Mouse (Mus musculus) activated CD4-positive, CD25-positive, alpha-beta regulatory T cell, adult 4 months (primary cell): ENCODE measurements around the gene Mgst2. TPM values are rescaled to one million over a fixed set of nuclear protein-coding genes. Genes with fewer than 3 reads are reported as not detected.

ENCODE experiments used
- ATAC-seq: one replicate; pipeline ENCODE4 v1.8.0; 2017
- polyA plus RNA-seq, 2 experiments: library from polyadenylated mRNA; unstranded; fragments of 100-300 nt; shearing (Covaris generic); gene quantifications; one replicate each; pipeline ENCODE4 v1.2.1; 2017

The Mgst2 gene
- polyA plus RNA-seq, 2 experiments from 2014 or later = 82.2 to 161 TPM

- no peak for ATAC-seq
Measured at GRCm38 (mm10) chr3:51701950-51702349, 41.8 kb downstream of the Mgst2 start.

- no peak for ATAC-seq
Measured at GRCm38 (mm10) chr3:51702701-51703286, 42.6 kb downstream of the Mgst2 start.

- ATAC-seq = no peak
Measured at GRCm38 (mm10) chr3:51703478-51703877, 43.3 kb downstream of the Mgst2 start.

GRCm38 (mm10) chr3:51705220-51705619 lies 45.1 kb downstream of the Mgst2 start:
- ATAC-seq = no peak

GRCm38 (mm10) chr3:51708375-51708745 lies 48.2 kb downstream of the Mgst2 start:
- no peak for ATAC-seq

GRCm38 (mm10) chr3:51708746-51709411 lies 48.7 kb downstream of the Mgst2 start:
- ATAC-seq = no peak

GRCm38 (mm10) chr3:51712382-51712781 lies 52.2 kb downstream of the Mgst2 start:
- ATAC-seq = no peak

GRCm38 (mm10) chr3:51713233-51713632 lies 53.1 kb downstream of the Mgst2 start:
- ATAC-seq = no peak

- ATAC-seq = no peak
Measured at GRCm38 (mm10) chr3:51714469-51714868, 54.3 kb downstream of the Mgst2 start.

- ATAC-seq = no peak
Measured at GRCm38 (mm10) chr3:51717455-51717854, 57.3 kb downstream of the Mgst2 start.

- no peak for ATAC-seq
Measured at GRCm38 (mm10) chr3:51717909-51718308, 57.7 kb downstream of the Mgst2 start.

GRCm38 (mm10) chr3:51719373-51719772 lies 59.2 kb downstream of the Mgst2 start:
- ATAC-seq = no peak

GRCm38 (mm10) chr3:51719982-51720381 lies 59.8 kb downstream of the Mgst2 start:
- no peak for ATAC-seq

- ATAC-seq = no peak
Measured at GRCm38 (mm10) chr3:51726257-51726656, 66.1 kb downstream of the Mgst2 start.

GRCm38 (mm10) chr3:51727487-51727886 lies 67.3 kb downstream of the Mgst2 start:
- no peak for ATAC-seq

GRCm38 (mm10) chr3:51727968-51728367 lies 67.8 kb downstream of the Mgst2 start:
- no peak for ATAC-seq

GRCm38 (mm10) chr3:51728456-51728855 lies 68.3 kb downstream of the Mgst2 start:
- ATAC-seq = no peak

- ATAC-seq = no peak
Measured at GRCm38 (mm10) chr3:51729109-51729918, 69.2 kb downstream of the Mgst2 start.

- ATAC-seq = peak; percentile 32
Measured at GRCm38 (mm10) chr3:51730662-51731061, 70.5 kb downstream of the Mgst2 start.

- no peak for ATAC-seq
Measured at GRCm38 (mm10) chr3:51731949-51732636, 71.9 kb downstream of the Mgst2 start.
